Mouse (Mus musculus) E14TG2a.4 (cell line): ENCODE measurements around the gene Gtpbp2.

Source experiments
- CTCF ChIP-seq: conservative IDR thresholded peaks from 2 replicates; pipeline ENCODE4 v1.5.1; 2014; ENCODE audit warnings: low read length
- NANOG ChIP-seq: IDR thresholded peaks from 2 replicates; pipeline ENCODE4 v1.6.1; 2014; ENCODE audit warnings: borderline replicate concordance, low read length, mixed read lengths

DNA sequence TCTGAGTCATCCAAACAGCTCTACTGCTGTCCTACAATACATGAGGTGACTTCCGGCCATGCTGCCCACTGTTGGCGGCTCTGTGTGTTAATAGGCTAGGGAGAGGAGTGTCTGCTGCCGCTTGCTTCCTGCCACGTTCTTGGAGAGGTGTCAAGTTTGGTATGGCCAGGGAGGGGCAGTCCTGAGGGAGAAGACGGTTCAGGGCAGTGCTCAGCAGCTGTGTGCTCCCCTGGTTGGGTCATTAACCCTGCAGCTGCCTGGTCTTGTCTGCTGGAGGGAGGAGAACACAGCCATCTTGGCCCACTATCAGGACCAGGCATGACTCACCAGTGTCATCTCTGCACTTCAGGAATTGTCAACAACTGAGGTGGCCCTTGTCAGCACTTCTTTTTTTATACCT lies 7.5 kb downstream of the Gtpbp2 start:
- TF ChIP-seq CTCF: no peak
- no peak for TF ChIP-seq NANOG
